Mouse (Mus musculus) embryo, embryonic 11 days (tissue): ENCODE measurements at regions not wholly inside any gene's neighbourhood (a gene's known extent, or its start where the extent isn't known, plus 50 kb on each side); places are given as distances from the start of the nearest gene placed in this dataset.
A peak's percentile ranks its signal among the peaks of the same experiment; 100 is the strongest.

Source experiments
- DNase-seq: peaks from one replicate; pipeline ENCODE4 v3.0.0-alpha.2; 2015

DNA sequence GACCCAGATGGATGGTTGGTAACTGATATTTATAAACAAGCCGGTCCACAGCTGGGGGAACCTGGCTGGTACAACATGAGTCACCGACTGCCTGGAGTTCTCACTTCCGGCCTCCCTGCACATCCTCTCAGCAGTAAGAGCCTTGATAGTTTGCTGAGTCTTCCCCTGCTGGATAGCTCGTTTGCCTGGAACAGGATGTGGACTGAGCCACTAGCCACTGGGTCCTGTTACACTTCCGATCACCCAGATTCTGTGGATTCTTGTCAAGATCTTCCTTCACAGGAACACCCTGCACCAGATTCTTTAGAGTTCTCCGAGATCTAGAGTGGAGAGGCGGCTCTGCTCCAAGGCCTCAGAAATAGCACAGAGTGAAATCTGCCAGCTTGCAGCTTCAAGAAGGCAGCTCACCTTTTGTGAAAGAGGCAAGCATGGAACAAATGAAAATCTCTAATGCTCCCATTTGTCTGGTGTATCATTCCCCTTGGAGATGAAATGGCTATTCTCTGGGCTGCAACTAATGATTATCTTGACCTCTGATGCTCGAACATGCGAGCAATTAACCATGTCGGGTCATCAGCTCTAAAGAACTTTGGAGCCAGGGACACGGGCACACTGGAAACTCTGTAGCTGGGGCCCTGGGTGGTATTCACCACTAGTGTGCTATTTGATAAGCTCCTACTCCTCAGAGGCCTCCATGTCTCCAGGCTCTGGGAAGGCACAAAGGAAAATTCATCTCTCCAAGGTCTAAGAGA lies 90.3 kb upstream of the Selenok start:
- peak; percentile 14 for DNase-seq

DNA sequence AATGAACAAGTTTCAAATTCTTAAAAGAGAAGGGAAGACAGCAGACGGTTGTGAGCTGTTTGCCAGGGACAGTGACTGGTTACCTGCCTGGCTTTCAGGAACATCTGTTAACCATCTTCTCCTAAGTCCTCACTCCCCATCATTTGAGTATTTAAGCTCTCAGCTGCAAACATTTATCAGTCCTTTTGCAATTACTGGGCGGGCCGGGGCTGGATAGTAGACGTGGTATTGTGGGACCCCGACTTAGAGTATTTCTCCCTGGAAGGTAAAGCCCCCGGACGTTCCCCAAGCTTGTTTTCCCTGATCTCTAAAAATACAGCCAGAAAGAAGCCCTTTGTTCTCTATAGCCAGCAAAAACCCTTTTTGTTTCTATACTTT lies 89.7 kb upstream of the Selenok start:
- no peak for DNase-seq

DNA sequence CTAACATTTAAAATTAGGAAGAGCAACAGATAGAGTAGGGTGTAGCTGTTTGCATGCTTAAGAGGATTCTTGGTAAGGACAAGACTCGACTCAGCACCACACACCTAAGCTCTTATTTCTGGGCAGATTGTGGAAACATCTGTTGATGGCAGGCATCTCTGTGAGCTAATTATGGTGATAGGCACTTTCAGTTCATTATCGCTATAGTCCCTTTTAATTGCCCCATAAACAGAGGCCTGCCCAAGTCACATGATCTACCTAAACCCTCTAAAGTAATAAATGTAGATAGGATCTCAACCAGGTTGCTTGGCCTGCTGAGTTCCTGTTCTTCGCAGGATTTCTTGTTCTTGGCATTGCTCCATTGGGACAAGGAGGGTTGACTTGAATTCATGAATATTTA lies 88.8 kb upstream of the Selenok start:
- DNase-seq, result no peak

- DNase-seq, result no peak
These were observed 85.3 kb upstream of the Selenok start for GRCm38 (mm10) chr14:29882666-29883344.

DNA sequence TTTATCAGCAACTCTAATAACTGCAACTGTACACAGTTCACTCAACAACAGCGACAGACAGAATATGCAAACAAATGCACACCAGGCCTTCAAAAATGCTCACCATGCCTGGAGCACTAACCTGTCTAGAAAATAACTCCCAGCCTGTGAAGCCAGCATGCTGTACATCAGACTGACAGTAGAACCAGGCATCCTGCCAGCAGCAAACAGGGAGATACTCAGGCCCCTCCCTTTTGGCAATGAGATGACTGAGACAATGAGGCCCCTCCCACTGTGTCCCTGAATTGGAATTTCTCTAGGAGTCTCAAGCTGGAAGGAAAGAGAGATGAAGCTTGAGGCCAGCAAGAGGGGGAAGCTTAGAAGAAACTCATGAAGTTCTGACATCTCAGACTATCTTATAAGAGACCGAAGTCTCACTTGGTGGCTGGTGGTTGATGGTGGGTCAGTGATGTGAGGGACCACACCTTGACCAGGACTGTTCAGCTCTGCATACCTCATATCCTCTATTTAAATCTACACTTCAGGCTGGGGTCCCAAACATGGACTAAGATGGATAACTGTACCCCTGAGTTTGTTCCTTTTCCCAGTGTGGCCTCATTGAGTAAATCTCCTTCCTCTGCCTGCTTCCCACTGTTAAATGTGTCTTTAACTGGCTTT lies 72.6 kb upstream of the Selenok start:
- DNase-seq, result no peak

DNA sequence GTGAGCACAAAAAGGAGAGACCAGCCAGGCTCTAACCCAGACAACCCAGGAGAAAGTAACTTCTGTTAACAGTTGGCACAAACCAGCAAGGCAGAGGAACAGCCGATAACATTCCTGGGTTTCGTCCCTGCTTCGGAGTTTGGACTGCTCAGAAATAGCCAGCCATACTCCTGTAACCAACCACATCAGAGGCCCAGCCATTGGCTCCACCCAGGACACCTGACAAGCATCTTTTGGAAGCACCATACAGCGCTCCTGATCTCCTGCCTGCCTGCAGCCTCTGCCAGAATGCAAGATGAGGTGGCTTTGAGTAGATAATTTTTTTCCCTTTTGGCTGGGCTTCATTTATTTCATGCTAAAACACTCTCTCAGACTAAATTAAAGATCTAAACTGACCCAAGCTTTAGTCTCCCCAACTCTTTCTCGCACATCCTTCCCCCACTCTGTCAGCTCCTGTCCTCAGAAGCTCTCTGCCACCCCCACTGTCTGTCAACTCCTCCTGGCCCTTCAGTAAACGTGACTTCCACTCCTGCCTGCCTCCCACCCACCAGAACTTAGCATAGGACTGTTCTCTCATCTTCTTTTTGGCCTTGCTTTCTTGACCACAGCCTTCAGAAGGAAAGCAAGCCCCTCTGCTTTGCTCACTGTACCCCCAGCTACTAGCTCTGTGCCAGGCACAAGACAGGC lies 72.0 kb upstream of the Selenok start:
- DNase-seq, result no peak

GRCm38 (mm10) chr14:29900931-29901330 lies 67.2 kb upstream of the Selenok start:
- DNase-seq, result no peak

- no peak for DNase-seq
These were observed 64.5 kb upstream of the Selenok start for GRCm38 (mm10) chr14:29903574-29903973.

- DNase-seq, result no peak
These were observed 63.3 kb upstream of the Selenok start for GRCm38 (mm10) chr14:29904856-29905255.

DNA sequence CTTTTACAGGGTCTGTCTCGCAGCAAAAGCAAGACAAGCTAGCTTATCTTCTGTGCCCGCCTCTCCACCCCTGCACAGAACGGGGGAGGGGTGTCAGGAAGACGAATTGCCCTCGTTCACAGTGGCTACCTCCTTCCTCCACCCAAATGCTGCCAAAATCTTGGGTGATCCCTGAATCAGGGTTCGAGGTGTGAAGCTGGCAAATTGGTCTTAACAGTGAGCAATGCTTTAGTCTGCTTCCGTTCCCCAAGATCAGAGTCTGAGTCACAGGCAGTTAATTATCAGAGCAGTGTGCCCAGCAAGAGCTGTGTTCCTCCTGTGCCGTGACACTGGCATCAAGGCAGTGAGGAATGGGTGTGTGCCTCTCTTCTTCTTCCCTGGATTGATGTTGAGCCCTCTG lies 58.4 kb upstream of the Selenok start:
- DNase-seq, result no peak
